Mouse (Mus musculus) bone marrow, adult 2 months (tissue): ENCODE measurements around the gene Tuba1a. TPM values are rescaled to one million over a fixed set of nuclear protein-coding genes. Genes with fewer than 3 reads are reported as not detected.

Source experiments
- H3K27ac ChIP-seq: fragments of 200-500 bp; 2 replicates; pipeline ENCODE4 v1.5.1; 2012; ENCODE audit warnings: low read depth, mild to moderate bottlenecking, control low read depth, inconsistent platforms, low read length; ENCODE audit not compliant: control insufficient read depth, poor library complexity, insufficient read depth
- H3K4me1 ChIP-seq: fragments of 200-500 bp; 2 replicates; pipeline ENCODE4 v1.6.1; 2011; ENCODE audit warnings: low read length; ENCODE audit not compliant: control insufficient read depth, insufficient read depth
- H3K4me3 ChIP-seq: fragments of 200-500 bp; replicated peaks from 2 replicates; pipeline ENCODE3; 2011; ENCODE audit warnings: mild to moderate bottlenecking, low read depth, low read length, control low read depth; ENCODE audit not compliant: control insufficient read depth
- CTCF ChIP-seq: fragments of 200-500 bp; IDR thresholded peaks from 2 replicates; pipeline ENCODE4 v1.5.1; 2011; ENCODE audit warnings: low read length, control low read depth; ENCODE audit not compliant: control insufficient read depth, insufficient read depth
- POLR2A ChIP-seq: fragments of 200-500 bp; IDR thresholded peaks from 2 replicates; pipeline ENCODE4 v1.6.1; 2011; ENCODE audit warnings: low read depth, mild to moderate bottlenecking, control low read depth, low read length, borderline replicate concordance; ENCODE audit not compliant: control insufficient read depth
- WGBS: fragments of 180-500 bp; shearing (Covaris S2); methylation state at CpG from one replicate; pipeline ENCODE4 v1.1.7; 2018; 5-methylcytosine and 5-hydroxymethylcytosine counted together
- polyA plus RNA-seq: library from polyadenylated mRNA; stranded (reverse); fragments of >200 nt; gene quantifications from 2 replicates; pipeline ENCODE4 v1.2.4, GENCODE M21; 2011; ENCODE audit warnings: low replicate concordance; ENCODE audit not compliant: missing spikeins, insufficient read depth, insufficient read length

The Tuba1a gene
- 22.2 and 97.6 TPM in 2 replicates for polyA plus RNA-seq

DNA sequence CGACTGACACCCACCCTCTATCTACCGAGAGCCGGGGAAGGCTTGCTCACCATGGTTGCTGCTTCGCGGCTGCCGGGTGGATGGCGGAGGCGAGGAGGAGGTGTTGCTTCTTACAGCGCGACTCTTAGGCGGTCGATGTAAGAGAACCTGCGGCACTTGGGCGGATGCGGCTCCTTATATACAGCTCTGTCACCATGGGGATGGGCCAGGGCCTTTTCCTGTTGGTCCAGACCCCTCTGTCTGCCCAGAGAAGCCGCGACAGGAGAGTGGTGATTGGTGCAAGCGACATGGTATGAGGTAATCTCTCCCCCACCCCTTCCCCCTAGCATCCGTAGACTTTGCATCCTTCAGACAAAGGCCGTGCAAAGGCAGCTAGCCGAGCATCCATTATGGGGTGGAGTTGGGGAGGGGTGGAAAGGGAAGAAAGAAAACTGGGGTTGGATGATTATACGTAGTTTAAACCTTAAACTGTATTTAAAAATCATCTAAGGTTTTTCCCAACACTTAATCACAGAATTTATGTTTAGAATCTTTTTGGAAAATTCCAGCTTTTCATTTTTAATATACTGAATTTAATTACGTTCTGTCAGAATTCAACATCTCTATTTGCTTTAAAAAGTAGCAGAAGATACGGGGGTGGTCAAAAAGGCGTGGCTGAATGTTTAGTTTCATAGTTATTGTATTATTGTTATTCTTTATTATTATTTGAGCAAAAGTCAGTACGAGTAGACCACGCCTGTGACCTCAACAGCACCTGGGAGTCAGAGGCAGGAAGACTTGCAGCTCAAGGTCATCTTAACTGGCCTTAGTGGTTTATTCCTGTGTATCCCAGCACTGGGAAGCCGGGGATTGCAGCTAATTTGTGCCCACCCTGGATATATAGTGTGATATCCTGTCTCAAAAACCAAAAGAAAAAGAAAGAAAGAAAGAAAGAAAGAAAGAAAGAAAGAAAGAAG lies at the start of gene Tuba1a, which contains the start of gene Gm49450:
Tuba1a (minus strand) TSS at position 303 of the 956 bp plus-strand sequence.
Gm49450 (minus strand) TSS at position 151 of the 956 bp plus-strand sequence.
- TF ChIP-seq POLR2A (peak; percentile 96), CTCF (0 out of 2 replicates have a peak, but pooled peaks have one; percentile 2)
- 13% methylated on average over 28 of the region's 28 CpGs for WGBS
- H3K4me3 ChIP-seq, result peak within 1 kb of the TSS; percentile 87
- H3K27ac ChIP-seq, result peak within 1 kb of the TSS; percentile 89
- peaks cover 1% of the 10 kb centered on the region; the same call in 1 of the 2 replicates for H3K4me1 ChIP-seq

DNA sequence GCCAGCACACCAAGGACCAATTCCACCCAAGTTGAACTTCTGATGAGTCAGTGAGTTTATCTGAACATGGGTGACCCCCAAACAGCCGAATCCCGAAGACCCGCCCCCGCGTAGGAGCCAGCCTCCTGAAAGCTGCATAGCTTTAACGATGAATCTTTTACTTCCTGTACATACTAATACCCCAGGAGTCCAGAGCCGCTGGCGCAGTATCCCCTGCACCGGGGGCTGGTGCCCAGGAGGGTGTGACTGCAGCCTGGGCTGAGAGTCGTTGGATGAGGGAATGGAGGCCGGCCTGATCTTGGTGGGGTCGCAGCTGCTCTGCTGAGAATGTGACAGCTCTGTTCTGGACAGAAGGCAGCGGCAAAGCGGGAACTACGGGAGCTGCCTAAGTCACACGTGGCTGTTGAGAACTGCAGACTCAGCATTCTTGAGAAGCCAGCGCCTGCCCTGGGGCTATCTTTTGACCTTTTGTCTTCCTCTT lies 48.0 kb upstream of the Tuba1a start:
- Histone ChIP-seq H3K4me3 (no peak overlapping the region), H3K4me1 (no peaks in the 10 kb centered on the region), H3K27ac (no peak overlapping the region)
- 14% methylated on average over 17 of the region's 17 CpGs for WGBS
- TF ChIP-seq CTCF (no peak), POLR2A (no peak)

- H3K4me1 ChIP-seq, result no peaks in the 10 kb centered on the region
- no peak overlapping the region for H3K4me3 ChIP-seq
- 47% methylated on average over 14 of the region's 14 CpGs for WGBS
- no peak for TF ChIP-seq CTCF
- TF ChIP-seq POLR2A, result no peak
- no peak overlapping the region for H3K27ac ChIP-seq
Observed at GRCm38 (mm10) chr15:99000535-99001283, 47.2 kb upstream of the Tuba1a start.

DNA sequence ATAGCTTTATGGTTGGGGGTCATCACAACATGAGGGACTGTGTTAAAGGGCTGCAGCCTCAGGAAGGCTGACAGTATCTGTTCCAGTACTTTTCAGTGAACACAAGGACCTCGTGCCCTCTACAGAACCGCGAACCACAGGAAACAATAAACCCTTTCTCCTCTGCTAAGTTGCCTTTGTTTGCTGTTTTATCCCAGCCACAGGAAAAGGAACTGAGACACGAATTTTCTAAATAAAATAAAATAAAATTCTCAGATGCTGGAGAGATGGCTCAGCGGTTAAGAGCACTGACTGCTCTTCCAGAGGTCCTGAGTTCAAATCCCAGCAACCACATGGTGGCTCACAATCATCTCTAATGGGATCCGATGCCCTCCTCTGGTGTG lies 45.3 kb upstream of the Tuba1a start:
- Histone ChIP-seq H3K27ac (no peak overlapping the region), H3K4me1 (peaks cover 1% of the 10 kb centered on the region; the same call in 1 of the 2 replicates), H3K4me3 (no peak overlapping the region)
- 14% methylated on average over 6 of the region's 6 CpGs for WGBS
- TF ChIP-seq POLR2A (no peak), CTCF (no peak)

GRCm38 (mm10) chr15:98997938-98998774 lies 44.7 kb upstream of the Tuba1a start:
- Histone ChIP-seq H3K4me1 (peaks cover 1% of the 10 kb centered on the region; the same call in 1 of the 2 replicates), H3K27ac (no peak overlapping the region), H3K4me3 (no peak overlapping the region)
- TF ChIP-seq POLR2A (no peak), CTCF (no peak)
- 62% methylated on average over 13 of the region's 13 CpGs for WGBS

- TF ChIP-seq POLR2A (no peak), CTCF (no peak)
- H3K27ac ChIP-seq, result no peak overlapping the region
- peaks cover 1% of the 10 kb centered on the region; the same call in 1 of the 2 replicates for H3K4me1 ChIP-seq
- 87% methylated on average over 7 of the region's 7 CpGs for WGBS
- no peak overlapping the region for H3K4me3 ChIP-seq
Observed at GRCm38 (mm10) chr15:98996840-98997239, 43.3 kb upstream of the Tuba1a start.

- no peak for TF ChIP-seq CTCF
- TF ChIP-seq POLR2A, result no peak
- Histone ChIP-seq H3K4me1 (peaks cover 1% of the 10 kb centered on the region; the same call in 1 of the 2 replicates), H3K4me3 (no peak overlapping the region), H3K27ac (no peak overlapping the region)
- WGBS, result 52% methylated on average over 9 of the region's 9 CpGs
Observed at GRCm38 (mm10) chr15:98994957-98995520, 41.5 kb upstream of the Tuba1a start.
